Mouse (Mus musculus): ENCODE measurements around the gene Cdc20b.
"Not testable (repeated sequence)": the region's sequence is repeated elsewhere in the genome, so short reads cannot be mapped to it uniquely, and the experiment has no call there.

The Cdc20b gene

GRCm38 (mm10) chr13:113034950-113035421 lies at the start of gene Cdc20b:
TSS of gene Cdc20b (plus strand) at chr13:113035111.
- in situ Hi-C loops (cut with MboI, MseI) = loop anchor here (5.0 to 10.0 kb wide), 3 partner anchors 38 to 363 kb away; no protein-coding TSS in a partner anchor

- in situ Hi-C loops (cut with MboI, MseI) = no loop called here
Measured at GRCm38 (mm10) chr13:112985605-112986450, 49.1 kb upstream of the Cdc20b start.

GRCm38 (mm10) chr13:112986451-112986950 lies 48.4 kb upstream of the Cdc20b start:
- in situ Hi-C loops (cut with MboI, MseI) = no loop called here

- in situ Hi-C loops (cut with MboI, MseI) = no loop called here
Measured at GRCm38 (mm10) chr13:112987532-112987943, 47.4 kb upstream of the Cdc20b start, which contains the start of gene Ccno. TSS of gene Ccno (plus strand) at chr13:112987802.

- in situ Hi-C loops (cut with MboI, MseI) = no loop called here
Measured at GRCm38 (mm10) chr13:112987991-112988390, 46.9 kb upstream of the Cdc20b start.

GRCm38 (mm10) chr13:112988866-112989265 lies 46.0 kb upstream of the Cdc20b start:
- in situ Hi-C loops (cut with MboI, MseI) = no loop called here

GRCm38 (mm10) chr13:112989541-112989940 lies 45.4 kb upstream of the Cdc20b start:
- in situ Hi-C loops (cut with MboI, MseI) = no loop called here

GRCm38 (mm10) chr13:112990346-112990745 lies 44.6 kb upstream of the Cdc20b start:
- in situ Hi-C loops (cut with MboI, MseI) = no loop called here

GRCm38 (mm10) chr13:112993531-112994152 lies 41.3 kb upstream of the Cdc20b start, which contains the start of gene Mcidas:
TSS of gene Mcidas (plus strand) at chr13:112993845.
- in situ Hi-C loops (cut with MboI, MseI) = no loop called here

GRCm38 (mm10) chr13:112994191-112994590 lies 40.7 kb upstream of the Cdc20b start:
- in situ Hi-C loops (cut with MboI, MseI) = no loop called here

- in situ Hi-C loops (cut with MboI, MseI) = loop anchor here (5.0 kb wide), 1 partner anchor 36 kb away; no protein-coding TSS in a partner anchor
Measured at GRCm38 (mm10) chr13:112996407-112996806, 38.5 kb upstream of the Cdc20b start.

- in situ Hi-C loops (cut with MboI, MseI) = loop anchor here (5.0 kb wide), 1 partner anchor 35 kb away; no protein-coding TSS in a partner anchor
Measured at GRCm38 (mm10) chr13:112997369-112997768, 37.5 kb upstream of the Cdc20b start.

GRCm38 (mm10) chr13:112998427-112999201 lies 36.3 kb upstream of the Cdc20b start:
- in situ Hi-C loops (cut with MboI, MseI) = loop anchor here (5.0 kb wide), 1 partner anchor 34 kb away; no protein-coding TSS in a partner anchor

GRCm38 (mm10) chr13:113000090-113000489 lies 34.8 kb upstream of the Cdc20b start:
- in situ Hi-C loops (cut with MboI, MseI) = no loop called here

- in situ Hi-C loops (cut with MboI, MseI) = no loop called here
Measured at GRCm38 (mm10) chr13:113000576-113001318, 34.2 kb upstream of the Cdc20b start.

- in situ Hi-C loops (cut with MboI, MseI) = no loop called here
Measured at GRCm38 (mm10) chr13:113012683-113013082, 22.2 kb upstream of the Cdc20b start.

GRCm38 (mm10) chr13:113013174-113013953 lies 21.5 kb upstream of the Cdc20b start:
- in situ Hi-C loops (cut with MboI, MseI) = not testable (repeated sequence)

- in situ Hi-C loops (cut with MboI, MseI) = loop anchor here (10.0 kb wide), 1 partner anchor 1457 kb away; no protein-coding TSS in a partner anchor
Measured at GRCm38 (mm10) chr13:113021521-113021920, 13.4 kb upstream of the Cdc20b start.

- in situ Hi-C loops (cut with MboI, MseI) = loop anchor here (10.0 kb wide), 1 partner anchor 1458 kb away; no protein-coding TSS in a partner anchor
Measured at GRCm38 (mm10) chr13:113022467-113022866, 12.4 kb upstream of the Cdc20b start.

All from T-helper 1 cell (primary cell).